Mouse (Mus musculus) spleen, adult 2 months (tissue): ENCODE measurements around the gene Nphp1. TPM values are rescaled to one million over a fixed set of nuclear protein-coding genes. Genes with fewer than 3 reads are reported as not detected.

Source experiments
- DNase-seq, 2 experiments: peaks; one replicate each; pipeline versions ENCODE4 v3.0.0 to v3.0.0-alpha.2; 2012 to 2021; ENCODE audit warnings: low spot score in 2 of 2, low read depth in 1 of 2
- H3K27ac ChIP-seq: fragments of 200-500 bp; 2 replicates; pipeline ENCODE4 v1.5.1; 2012; ENCODE audit warnings: low read length, inconsistent platforms; ENCODE audit not compliant: insufficient read depth
- H3K27me3 ChIP-seq: fragments of 200-500 bp; 2 replicates; pipeline ENCODE4 v1.6.1; 2012; ENCODE audit warnings: mild to moderate bottlenecking, moderate library complexity, low read length, inconsistent platforms; ENCODE audit not compliant: control insufficient read depth, insufficient read depth
- H3K36me3 ChIP-seq: fragments of 200-500 bp; 2 replicates; pipeline ENCODE4 v1.6.1; 2012; ENCODE audit warnings: mild to moderate bottlenecking, low read length, inconsistent platforms; ENCODE audit not compliant: control insufficient read depth, insufficient read depth
- H3K4me1 ChIP-seq: fragments of 200-500 bp; 2 replicates; pipeline ENCODE4 v1.6.1; 2011; ENCODE audit warnings: inconsistent platforms; ENCODE audit not compliant: control insufficient read depth, insufficient read depth, insufficient read length
- H3K4me3 ChIP-seq: fragments of 200-500 bp; 2 replicates; pipeline ENCODE4 v1.5.1; 2011; ENCODE audit warnings: mild to moderate bottlenecking, inconsistent platforms; ENCODE audit not compliant: insufficient read depth, insufficient read length; ENCODE audit errors: extremely low read depth
- CTCF ChIP-seq: fragments of 200-500 bp; IDR thresholded peaks from 2 replicates; pipeline ENCODE4 v1.5.1; 2011; ENCODE audit warnings: mild to moderate bottlenecking, inconsistent platforms; ENCODE audit not compliant: insufficient read depth, insufficient read length, insufficient replicate concordance; ENCODE audit errors: extremely low read depth
- POLR2A ChIP-seq: fragments of 200-500 bp; IDR thresholded peaks from 2 replicates; pipeline ENCODE4 v1.6.1; 2011; ENCODE audit warnings: low read depth, low read length, inconsistent platforms
- WGBS: fragments of 180-500 bp; shearing (Covaris S2); methylation state at CpG from one replicate; pipeline ENCODE4 v1.1.7; 2018; 5-methylcytosine and 5-hydroxymethylcytosine counted together
- polyA plus RNA-seq: library from polyadenylated mRNA; depleted of rRNA; stranded (reverse); fragments of >200 nt; gene quantifications from 2 replicates; pipeline ENCODE4 v1.2.3, GENCODE M21; 2012; rRNA removed

Gene Nphp1
- polyA plus RNA-seq, result 0.86 and 1.1 TPM in 2 replicates

- peaks cover 2% of the 10 kb centered on the region for H3K4me1 ChIP-seq
- no peaks in the 10 kb centered on the region for H3K27me3 ChIP-seq
- WGBS, result 2% methylated on average over 40 of the region's 40 CpGs
- no peak within 1 kb of the TSS for H3K27ac ChIP-seq
- peak; percentile 50 to 84 for DNase-seq
- no peaks in the 10 kb centered on the region for H3K36me3 ChIP-seq
- H3K4me3 ChIP-seq, result peak within 1 kb of the TSS; percentile 71
- TF ChIP-seq POLR2A (no peak), CTCF (no peak)
These were observed at the start of gene Nphp1 for GRCm38 (mm10) chr2:127788440-127789116. Nphp1 (minus strand) TSS chr2:127788897.

GRCm38 (mm10) chr2:127832833-127833190 lies 44.1 kb upstream of the Nphp1 start:
- WGBS, result 2% methylated on average over 2 of the region's 2 CpGs
- Histone ChIP-seq H3K4me1 (peaks cover 7% of the 10 kb centered on the region; the same call in 1 of the 2 replicates), H3K27me3 (peaks cover 1% of the 10 kb centered on the region; the same call in 1 of the 2 replicates), H3K4me3 (no peak overlapping the region), H3K36me3 (no peaks in the 10 kb centered on the region), H3K27ac (no peak overlapping the region)
- TF ChIP-seq POLR2A (no peak), CTCF (no peak)
- peak in 1 of 2 experiments; percentile 37 for DNase-seq

GRCm38 (mm10) chr2:127832103-127832832 lies 43.6 kb upstream of the Nphp1 start:
- TF ChIP-seq CTCF, result no peak
- TF ChIP-seq POLR2A, result no peak

GRCm38 (mm10) chr2:127831401-127832102 lies 42.9 kb upstream of the Nphp1 start, which contains the start of gene Bub1:
Bub1 (minus strand) TSS chr2:127831865.
- Histone ChIP-seq H3K36me3 (no peaks in the 10 kb centered on the region), H3K27me3 (no peaks in the 10 kb centered on the region; the same call in 1 of the 2 replicates), H3K4me1 (peaks cover 7% of the 10 kb centered on the region; the same call in 1 of the 2 replicates), H3K4me3 (peak within 1 kb of the TSS; percentile 64), H3K27ac (no peak within 1 kb of the TSS)
- peak; percentile 85 to 93 for DNase-seq
- TF ChIP-seq POLR2A (no peak), CTCF (no peak)
- WGBS, result under 1% methylated on average over 56 of the region's 56 CpGs

More at GRCm38 (mm10) chr2:127832103-127832832, 43.6 kb upstream of the Nphp1 start:
- WGBS, result 10% methylated on average over 11 of the region's 11 CpGs
- no peaks in the 10 kb centered on the region; the same call in 1 of the 2 replicates for H3K27me3 ChIP-seq
- H3K4me1 ChIP-seq, result peaks cover 7% of the 10 kb centered on the region; the same call in 1 of the 2 replicates
- H3K36me3 ChIP-seq, result no peaks in the 10 kb centered on the region
- peak in 1 of 2 experiments; percentile 12 for DNase-seq
- no peak overlapping the region for H3K27ac ChIP-seq
- H3K4me3 ChIP-seq, result peak overlapping the region; percentile 52

GRCm38 (mm10) chr2:127791919-127792603 lies 3.4 kb upstream of the Nphp1 start, which contains the start of gene Mtln:
Mtln (minus strand) TSS chr2:127792488.
- peak; percentile 46 to 83 for DNase-seq
- Histone ChIP-seq H3K4me3 (peak within 1 kb of the TSS; percentile 93), H3K27ac (peak within 1 kb of the TSS; percentile 47; the same call in 1 of the 2 replicates), H3K27me3 (no peaks in the 10 kb centered on the region), H3K4me1 (peaks cover 2% of the 10 kb centered on the region), H3K36me3 (no peaks in the 10 kb centered on the region)
- WGBS, result under 1% methylated on average over 37 of the region's 37 CpGs
- TF ChIP-seq CTCF, result no peak
- TF ChIP-seq POLR2A, result peak; percentile 51
